8 mouse cellular contexts compared by ENCODE assay signal in the genomic region with DNA sequence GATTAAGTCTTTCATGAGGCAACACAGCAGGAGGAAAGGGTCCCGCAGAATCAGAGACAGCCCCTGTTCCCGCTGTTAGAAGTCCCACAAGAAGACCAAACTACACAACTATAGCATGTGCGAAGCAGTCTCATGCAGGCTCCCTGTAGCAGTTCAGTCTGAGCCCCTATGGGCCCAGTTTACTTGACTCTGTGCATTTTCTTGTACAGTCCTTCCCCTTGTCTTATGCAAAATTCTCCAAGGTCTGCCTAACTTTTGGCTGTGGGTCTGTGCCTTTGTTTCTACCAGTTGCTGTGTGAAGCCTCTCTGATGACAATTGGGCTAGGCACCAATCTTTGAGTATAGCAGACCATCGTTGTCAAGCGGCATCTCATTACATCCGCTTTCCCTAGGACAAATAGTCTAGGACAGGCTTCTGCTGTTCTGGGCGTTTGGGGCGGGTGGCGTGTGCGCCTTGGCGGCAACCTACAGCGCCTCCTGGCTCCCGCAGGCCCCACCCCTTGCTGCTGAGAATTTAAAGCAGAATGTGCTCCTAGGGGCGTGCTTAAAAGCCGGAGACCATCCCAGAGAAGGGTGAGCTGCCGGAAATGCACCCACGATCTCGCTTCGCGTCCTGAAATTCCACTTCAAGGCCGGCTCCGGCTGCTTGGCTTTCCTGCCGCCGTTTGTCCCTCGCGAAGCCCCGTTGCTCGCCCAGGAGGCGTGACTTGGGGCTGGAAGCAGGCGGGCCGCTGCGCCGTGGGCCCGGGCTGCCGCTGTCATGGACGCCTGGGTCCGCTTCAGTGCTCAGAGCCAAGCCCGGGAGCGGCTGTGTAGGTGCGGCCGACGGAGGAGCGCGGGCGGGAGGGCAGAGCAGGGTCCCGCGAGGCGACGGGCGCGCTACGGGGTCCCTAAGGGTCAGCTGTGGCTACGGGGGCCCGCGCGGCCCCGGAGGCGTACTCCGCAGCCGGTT. TPM values are rescaled to one million over a fixed set of nuclear protein-coding genes. Genes with fewer than 3 reads are reported as not detected.
DNase-seq lines count a peak whose midpoint lies in the region; ATAC-seq lines count a peak whose summit lies in the region.

Gene Pex11b, plus strand, starts transcription at position 449 of the 952 bp plus-strand sequence.
Gene Gm42957, plus strand, starts transcription at position 547 of the 952 bp plus-strand sequence.

- WGBS in heart, embryonic 14.5 days = 2% methylated on average over 60 of the region's 60 CpGs
- 3% methylated on average over 60 of the region's 60 CpGs for WGBS in liver, embryonic 13.5 days (ENCODE audit: insufficient replicate concordance)
- 2% methylated on average over 60 of the region's 60 CpGs for WGBS in stomach, embryonic 16.5 days

- H3K27me3 ChIP-seq in heart, embryonic 14.5 days (ENCODE audit: control insufficient read depth, insufficient read depth, low read length) = no peaks in the 10 kb centered on the region
- no peaks in the 10 kb centered on the region for H3K27me3 ChIP-seq in liver, embryonic 13.5 days
- H3K27me3 ChIP-seq in stomach, embryonic 16.5 days (ENCODE audit: control insufficient read depth, insufficient read depth, low read length) = no peaks in the 10 kb centered on the region

- peak; percentile 87 for ATAC-seq in CD4-positive, CD25-positive, alpha-beta regulatory T cell, adult 4 months
- ATAC-seq in heart, embryonic 14.5 days (ENCODE audit: insufficient number of reproducible peaks, insufficient read depth, low FRiP score, low read depth) = peak; percentile 83
- peak; percentile 90 for ATAC-seq in liver, embryonic 13.5 days (ENCODE audit: low read depth)
- peak; percentile 92 for ATAC-seq in stomach, embryonic 16.5 days (ENCODE audit: insufficient read depth, low FRiP score)

- H3K9ac ChIP-seq in heart, embryonic 14.5 days (ENCODE audit: low read length) = peak within 1 kb of the TSS; percentile 95
- H3K9ac ChIP-seq in liver, embryonic 13.5 days = peak within 1 kb of the TSS; percentile 96
- H3K9ac ChIP-seq in stomach, embryonic 16.5 days (ENCODE audit: low read length) = peak within 1 kb of the TSS; percentile 96

- peak; percentile 52 for DNase-seq in c-Kit-negative CD71-positive TER-119-positive erythroid progenitor cells, embryonic 14.5 days (ENCODE audit: low read depth, low spot score)
- peak; percentile 57 for DNase-seq in fibroblast of lung, adult 2 months (ENCODE audit: low read depth)
- peak; percentile 94 for DNase-seq in kidney, postnatal 14 days
- peak; percentile 73 for DNase-seq in liver, embryonic 13.5 days
- DNase-seq in neural tube, embryonic 10.5 days (ENCODE audit: extremely low spot score, low spot score) = peak; percentile 83

- no peaks in the 10 kb centered on the region for H3K9me3 ChIP-seq in heart, embryonic 14.5 days (ENCODE audit: control insufficient read depth, low read length)
- H3K9me3 ChIP-seq in liver, embryonic 13.5 days (replicated peaks) = no peaks in the 10 kb centered on the region
- H3K9me3 ChIP-seq in stomach, embryonic 16.5 days (replicated peaks; ENCODE audit: control insufficient read depth, low read length) = no peaks in the 10 kb centered on the region

- H3K4me1 ChIP-seq in heart, embryonic 14.5 days (ENCODE audit: control insufficient read depth in 2 of 2, insufficient read depth in 2 of 2, low read length in 2 of 2) = peaks cover 3 to 24% of the 10 kb centered on the region in 2 experiments
- H3K4me1 ChIP-seq in liver, embryonic 13.5 days (replicated peaks) = peaks cover 45% of the 10 kb centered on the region
- peaks cover 20% of the 10 kb centered on the region for H3K4me1 ChIP-seq in stomach, embryonic 16.5 days (ENCODE audit: control insufficient read depth, insufficient read depth, low read length)

- peak within 1 kb of the TSS; percentile 89 for H3K4me2 ChIP-seq in heart, embryonic 14.5 days (ENCODE audit: low read length)
- peak within 1 kb of the TSS; percentile 93 for H3K4me2 ChIP-seq in liver, embryonic 13.5 days
- peak within 1 kb of the TSS; percentile 53 for H3K4me2 ChIP-seq in stomach, embryonic 16.5 days (ENCODE audit: low read depth, low read length)

- H3K27ac ChIP-seq in heart, embryonic 14.5 days (replicated peaks in 1 of 2; ENCODE audit: control insufficient read depth in 1 of 2, insufficient read depth in 1 of 2, low read depth in 2 of 2, low read length in 2 of 2) = peak within 1 kb of the TSS; percentile 82 to 89
- H3K27ac ChIP-seq in liver, embryonic 13.5 days = peak within 1 kb of the TSS; percentile 87
- peak within 1 kb of the TSS; percentile 84 for H3K27ac ChIP-seq in stomach, embryonic 16.5 days (ENCODE audit: low read length)

- H3K4me3 ChIP-seq in heart, embryonic 14.5 days (ENCODE audit: control insufficient read depth in 1 of 2, insufficient read depth in 1 of 2, low read depth in 1 of 2, low read length in 2 of 2) = peak within 1 kb of the TSS; percentile 79 to 86
- peak within 1 kb of the TSS; percentile 94 for H3K4me3 ChIP-seq in liver, embryonic 13.5 days (replicated peaks)
- peak within 1 kb of the TSS; percentile 87 for H3K4me3 ChIP-seq in stomach, embryonic 16.5 days (replicated peaks; ENCODE audit: low read length)

- H3K36me3 ChIP-seq in heart, embryonic 14.5 days (ENCODE audit: control insufficient read depth, insufficient read depth, low read length) = peaks cover 66% of the 10 kb centered on the region
- H3K36me3 ChIP-seq in liver, embryonic 13.5 days = peaks cover 44% of the 10 kb centered on the region
- H3K36me3 ChIP-seq in stomach, embryonic 16.5 days (ENCODE audit: control insufficient read depth, insufficient read depth, low read length) = peaks cover 6% of the 10 kb centered on the region; the same call in 1 of the 2 replicates

RNA-seq across cellular contexts. Expression of gene Pex11b, which starts in this region (rescaled TPM):
- polyA plus RNA-seq in CD4-positive, CD25-positive, alpha-beta regulatory T cell, adult 4 months (2017; shearing (Covaris generic)) = 10 to 100 TPM; 56.4 to 70.5 TPM
- 40.5 and 43.4 TPM in 2 replicates for polyA plus RNA-seq in heart, embryonic 14.5 days (2014; fragmentation: Nextera tagmentation; extraction: Ambion mirVana)
- 19.8 and 22.2 TPM in 2 replicates for polyA plus RNA-seq in liver, embryonic 13.5 days (2015; fragmentation: Nextera tagmentation; extraction: Ambion mirVana)
- polyA plus RNA-seq in stomach, embryonic 16.5 days (2015; fragmentation: Nextera tagmentation; extraction: Ambion mirVana) = 43.7 and 44.6 TPM in 2 replicates

RNA-seq across cellular contexts. Expression of gene Gm42957, which starts in this region (rescaled TPM):
- polyA plus RNA-seq in CD4-positive, CD25-positive, alpha-beta regulatory T cell, adult 4 months (2017; shearing (Covaris generic)) = under 1 TPM in 1 of 2 experiments, not detected in 1; 0.11 TPM
- polyA plus RNA-seq in heart, embryonic 14.5 days (2014; fragmentation: Nextera tagmentation; extraction: Ambion mirVana) = 0.07 and 0.20 TPM in 2 replicates
- polyA plus RNA-seq in liver, embryonic 13.5 days (2015; fragmentation: Nextera tagmentation; extraction: Ambion mirVana) = 0.02 TPM in 1 of 2 replicates, not detected in the other
- polyA plus RNA-seq in stomach, embryonic 16.5 days (2015; fragmentation: Nextera tagmentation; extraction: Ambion mirVana) = 0.07 and 0.09 TPM in 2 replicates

Comparison
In these comparisons a context has a peak if more than half of its experiments do, and no peak if none do; other contexts are left out.
1. Peak in every context shown above with its lines: DNase-seq, ATAC-seq, H3K4me3 ChIP-seq and H3K27ac ChIP-seq.